Mouse (Mus musculus) neural tube, embryonic 11.5 days (tissue): ENCODE results near the gene Plekhg5. TPM values are rescaled to one million over a fixed set of nuclear protein-coding genes. Genes with fewer than 3 reads are reported as not detected.

Experiments
- ATAC-seq: fragments of 200-750 bp; cut with Nextera tagmentation; 2 replicates; pipeline ENCODE4 v1.8.0; 2017; ENCODE audit warnings: moderate number of reproducible peaks, mild to moderate bottlenecking, moderate TSS enrichment, moderate library complexity; ENCODE audit not compliant: insufficient read depth, low FRiP score, low TSS enrichment
- DNase-seq: peaks from one replicate; pipeline ENCODE4 v3.0.0-alpha.2; 2015; ENCODE audit warnings: low spot score
- H3K27ac ChIP-seq: fragments of 300-500 bp; sonication (generic); 2 replicates; pipeline ENCODE4 v1.5.1; 2014; ENCODE audit warnings: low read depth, mild to moderate bottlenecking, low read length
- H3K27me3 ChIP-seq: fragments of 300-500 bp; sonication (generic); 2 replicates; pipeline ENCODE4 v1.6.1; 2014; ENCODE audit warnings: mild to moderate bottlenecking, low read length, mixed read lengths; ENCODE audit not compliant: control insufficient read depth, insufficient read depth
- H3K36me3 ChIP-seq: fragments of 300-500 bp; sonication (generic); 2 replicates; pipeline ENCODE4 v1.6.1; 2014; ENCODE audit warnings: mild to moderate bottlenecking, low read length, moderate library complexity, mixed read lengths; ENCODE audit not compliant: control insufficient read depth, insufficient read depth
- H3K4me1 ChIP-seq: fragments of 300-500 bp; sonication (generic); 2 replicates; pipeline ENCODE4 v1.6.1; 2014; ENCODE audit warnings: low read length, mixed read lengths; ENCODE audit not compliant: control insufficient read depth, insufficient read depth
- H3K4me2 ChIP-seq: fragments of 300-500 bp; sonication (generic); 2 replicates; pipeline ENCODE4 v1.6.1; 2014; ENCODE audit warnings: low read depth, mild to moderate bottlenecking, moderate library complexity
- H3K4me3 ChIP-seq: fragments of 300-500 bp; sonication (generic); 2 replicates; pipeline ENCODE4 v1.5.1; 2014; ENCODE audit warnings: low read depth, low read length
- H3K9ac ChIP-seq: fragments of 300-500 bp; sonication (generic); 2 replicates; pipeline ENCODE4 v1.6.1; 2014; ENCODE audit warnings: mild to moderate bottlenecking, low read length
- H3K9me3 ChIP-seq: fragments of 300-500 bp; sonication (generic); 2 replicates; pipeline ENCODE4 v1.6.1; 2016; ENCODE audit warnings: low read length; ENCODE audit not compliant: control insufficient read depth
- WGBS: fragments of 180-500 bp; shearing (Covaris S2); extraction: QIAGEN DNeasy Blood & Tissue Kit; methylation state at CpG from one replicate; pipeline ENCODE4 v1.1.7; 2014; 5-methylcytosine and 5-hydroxymethylcytosine counted together
- polyA plus RNA-seq: library from polyadenylated mRNA; unstranded; fragments of >200 nt; fragmentation: Nextera tagmentation; extraction: Ambion mirVana; gene quantifications from 2 replicates; pipeline ENCODE4 v1.2.1, GENCODE M21; 2014

Gene Plekhg5
- polyA plus RNA-seq, 1 experiment from 2014 or later, result 7.2 TPM

DNA sequence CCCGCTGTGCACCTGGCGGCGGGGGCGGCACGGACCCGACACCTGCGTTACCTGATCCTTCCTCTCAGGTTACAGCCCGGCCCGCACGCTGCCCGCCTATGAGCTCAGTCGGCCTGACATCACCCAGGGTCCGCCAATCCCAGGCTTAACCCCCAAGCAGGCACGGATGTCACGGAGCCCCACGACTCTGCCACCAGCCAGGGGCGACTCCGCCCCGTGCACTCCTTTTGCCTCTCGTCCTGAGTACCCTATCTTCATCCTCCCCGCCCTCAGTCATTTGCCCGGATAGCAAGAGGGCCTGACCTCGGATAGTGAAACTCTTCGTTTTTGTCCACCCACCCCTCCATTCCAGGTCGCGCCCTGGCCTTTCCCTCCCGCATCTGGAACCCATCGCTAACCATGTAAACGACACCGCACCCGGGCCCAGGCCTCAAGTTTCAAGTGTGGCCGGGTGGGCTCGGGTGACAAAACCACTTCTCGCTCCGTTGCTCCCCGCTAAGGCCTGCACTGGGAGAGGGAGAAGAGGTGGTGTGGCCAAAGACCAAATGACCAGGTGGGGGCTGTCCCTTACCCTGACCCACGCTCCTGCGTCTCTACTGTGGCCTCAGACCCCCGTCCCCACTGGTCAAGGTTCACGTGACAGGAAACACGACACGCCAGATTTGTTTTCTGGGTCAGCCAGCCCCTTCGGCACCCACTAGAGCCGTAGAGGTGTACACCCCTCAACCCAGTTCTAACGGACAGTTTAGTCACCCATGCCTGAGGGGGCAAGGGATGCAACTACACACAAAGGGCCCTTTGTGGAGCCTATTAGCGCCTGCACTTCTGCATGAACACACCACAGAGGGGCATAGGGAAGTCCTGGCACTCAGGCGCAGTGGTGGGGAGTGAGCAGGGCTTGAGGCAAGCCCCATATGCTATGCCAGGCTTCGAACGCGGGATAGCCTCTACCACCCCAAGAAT lies 59.8 kb downstream of the Plekhg5 start:
- DNase-seq (peak; percentile 30), ATAC-seq (no peak)
- Histone ChIP-seq H3K4me3 (peak overlapping the region; percentile 25; the same call in 1 of the 2 replicates), H3K4me2 (peak overlapping the region; percentile 16), H3K9ac (no peak overlapping the region), H3K9me3 (no peaks in the 10 kb centered on the region), H3K27me3 (peaks cover 77% of the 10 kb centered on the region), H3K27ac (no peak overlapping the region), H3K4me1 (peaks cover 4% of the 10 kb centered on the region), H3K36me3 (no peaks in the 10 kb centered on the region)
- WGBS, result 2% methylated on average over 50 of the region's 50 CpGs

DNA sequence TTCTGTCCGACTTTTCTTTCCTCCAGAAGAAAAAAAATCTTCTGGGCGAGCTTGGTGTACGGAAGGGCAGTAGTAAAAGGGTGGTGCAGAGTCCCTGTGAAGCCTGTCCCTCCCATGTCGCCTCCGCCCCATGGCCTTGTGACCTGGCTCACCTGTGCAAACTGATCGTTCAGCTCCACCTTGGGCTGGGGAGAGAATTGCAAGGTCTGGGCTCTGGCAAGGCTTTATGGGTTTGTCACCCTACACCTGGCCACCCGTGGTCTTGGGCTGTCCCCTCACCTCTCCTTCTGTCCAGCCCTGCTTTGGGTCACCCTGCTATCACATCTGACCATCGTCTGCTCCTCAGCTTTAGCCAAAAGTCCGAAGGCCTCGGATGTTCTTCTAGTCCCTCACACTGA lies 60.5 kb downstream of the Plekhg5 start:
- WGBS, result 23% methylated on average over 10 of the region's 10 CpGs
- no peak overlapping the region for H3K9ac ChIP-seq
- no peak for ATAC-seq

DNA sequence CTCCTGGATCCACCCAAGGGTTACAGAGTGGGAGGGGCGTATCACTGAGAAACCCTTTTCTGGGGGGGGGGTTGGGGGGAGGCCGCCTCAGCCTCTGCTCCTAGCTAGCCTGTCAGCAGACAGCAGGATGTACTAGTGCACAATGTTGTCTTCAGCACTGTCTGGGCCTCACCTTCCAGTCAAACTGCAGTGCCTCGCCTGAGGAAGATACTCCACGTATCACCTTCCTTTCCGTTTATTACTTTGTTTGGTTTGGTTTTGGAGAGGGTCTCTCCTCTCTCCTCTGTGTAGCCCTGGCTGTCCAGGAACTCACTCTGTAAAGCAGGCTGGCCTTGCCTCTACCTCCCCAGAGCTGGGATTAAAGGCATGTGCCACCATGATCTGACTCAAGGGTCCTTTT lies 60.9 kb downstream of the Plekhg5 start:
- DNase-seq, result no peak
- Histone ChIP-seq H3K36me3 (no peaks in the 10 kb centered on the region), H3K4me3 (no peak overlapping the region), H3K9ac (no peak overlapping the region), H3K27ac (no peak overlapping the region), H3K27me3 (peaks cover 66% of the 10 kb centered on the region), H3K4me2 (no peak overlapping the region), H3K9me3 (no peaks in the 10 kb centered on the region), H3K4me1 (peaks cover 4% of the 10 kb centered on the region)
- ATAC-seq, result no peak
- WGBS, result 47% methylated on average over 5 of the region's 5 CpGs

More for the DNA sequence above, 60.5 kb downstream of the Plekhg5 start:
- H3K27ac ChIP-seq, result no peak overlapping the region
- peaks cover 71% of the 10 kb centered on the region for H3K27me3 ChIP-seq
- H3K4me1 ChIP-seq, result peaks cover 4% of the 10 kb centered on the region
- no peak overlapping the region for H3K4me3 ChIP-seq
- no peak for DNase-seq
- H3K36me3 ChIP-seq, result no peaks in the 10 kb centered on the region
- H3K4me2 ChIP-seq, result no peak overlapping the region
- no peaks in the 10 kb centered on the region for H3K9me3 ChIP-seq

DNA sequence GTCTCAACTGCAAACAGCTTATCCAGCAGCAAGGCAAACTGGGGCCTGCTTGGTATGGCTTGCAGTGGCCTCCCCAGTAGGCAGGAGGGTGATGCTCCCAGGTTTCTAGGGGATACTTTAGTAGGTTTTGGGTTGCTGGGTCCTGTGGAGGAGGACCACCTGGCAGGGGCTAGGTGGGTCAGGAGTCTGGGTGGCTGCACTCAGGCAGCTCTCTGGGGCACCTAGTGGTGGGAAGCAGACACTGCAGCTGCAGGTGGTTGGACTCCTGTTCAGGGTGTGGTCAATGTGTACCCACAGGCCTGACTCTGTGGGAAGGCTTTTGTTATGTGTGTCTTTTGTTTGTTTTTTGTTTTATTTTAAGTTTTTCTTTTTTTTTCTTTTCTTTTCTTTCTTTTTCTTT lies 62.2 kb downstream of the Plekhg5 start:
- Histone ChIP-seq H3K36me3 (no peaks in the 10 kb centered on the region), H3K4me2 (no peak overlapping the region), H3K9ac (no peak overlapping the region), H3K4me1 (peaks cover 4% of the 10 kb centered on the region), H3K4me3 (no peak overlapping the region), H3K27ac (no peak overlapping the region), H3K9me3 (no peaks in the 10 kb centered on the region), H3K27me3 (peaks cover 58% of the 10 kb centered on the region)
- ATAC-seq (no peak), DNase-seq (peak; percentile 53)

DNA sequence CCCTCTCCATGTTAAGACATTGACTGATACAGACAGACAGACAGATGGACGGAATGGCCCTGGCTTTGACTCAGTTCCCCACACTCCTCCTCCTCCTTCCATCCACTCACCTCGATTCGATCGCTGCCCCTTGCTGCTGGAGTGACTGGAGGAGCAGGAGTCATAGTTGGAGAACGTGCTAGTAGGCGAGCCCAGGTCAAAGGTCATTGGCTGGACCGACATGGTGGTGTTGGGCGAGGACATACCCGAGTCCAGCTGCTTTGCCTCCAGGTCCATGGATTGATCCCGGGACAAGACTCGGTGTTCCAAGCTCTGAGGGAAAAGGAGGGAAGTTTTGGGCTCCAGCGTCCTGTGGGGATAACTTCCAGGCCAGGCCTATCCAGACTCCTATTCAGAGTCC lies 63.1 kb downstream of the Plekhg5 start:
- ATAC-seq (no peak), DNase-seq (no peak)
- no peaks in the 10 kb centered on the region for H3K9me3 ChIP-seq
- no peaks in the 10 kb centered on the region for H3K36me3 ChIP-seq
- peaks cover 4% of the 10 kb centered on the region for H3K4me1 ChIP-seq
- H3K27ac ChIP-seq, result no peak overlapping the region
- H3K4me3 ChIP-seq, result no peak overlapping the region
- no peak overlapping the region for H3K9ac ChIP-seq
- no peak overlapping the region for H3K4me2 ChIP-seq
- H3K27me3 ChIP-seq, result peaks cover 50% of the 10 kb centered on the region
- WGBS, result 82% methylated on average over 12 of the region's 12 CpGs

DNA sequence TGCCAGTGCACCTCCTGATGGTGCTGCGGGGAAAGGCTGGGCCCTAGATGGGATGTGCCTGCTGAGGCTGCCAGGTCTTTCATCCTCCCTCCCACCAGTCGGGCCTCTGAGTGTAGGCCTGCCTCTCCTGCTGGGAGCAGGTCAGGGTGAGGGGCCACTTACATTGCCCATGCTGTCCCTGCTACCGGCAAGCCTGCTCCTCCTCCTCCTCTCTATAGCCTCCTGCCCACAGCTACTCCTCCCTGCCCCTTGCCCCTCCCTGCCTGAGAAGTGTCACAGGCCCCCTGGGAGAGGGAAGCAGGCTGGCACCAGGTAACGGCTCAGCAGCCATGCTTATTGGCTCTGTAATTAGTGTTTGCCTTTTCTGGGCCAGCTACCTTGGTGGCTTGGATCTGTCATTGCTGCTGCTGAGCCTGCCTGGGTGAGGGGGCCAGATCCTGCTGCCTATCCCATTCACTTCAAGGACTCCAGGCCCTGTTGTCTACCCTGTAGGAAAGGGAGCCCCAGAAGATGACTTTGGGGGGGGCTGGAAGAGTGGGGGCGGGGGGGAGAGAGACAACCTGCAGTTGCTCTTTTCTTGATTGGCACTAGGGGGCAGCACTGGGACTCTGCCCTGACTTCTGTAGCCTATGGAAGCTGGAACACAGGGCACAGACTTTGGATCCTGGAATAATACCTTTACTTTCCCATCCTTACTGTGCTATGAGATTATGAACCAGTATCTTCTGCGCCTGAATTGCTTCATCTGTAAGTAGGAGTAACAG lies 64.0 kb downstream of the Plekhg5 start:
- Histone ChIP-seq H3K4me3 (no peak overlapping the region), H3K4me1 (no peaks in the 10 kb centered on the region; the same call in 1 of the 2 replicates), H3K9ac (no peak overlapping the region), H3K9me3 (no peaks in the 10 kb centered on the region), H3K4me2 (no peak overlapping the region), H3K36me3 (no peaks in the 10 kb centered on the region), H3K27me3 (peaks cover 40% of the 10 kb centered on the region), H3K27ac (no peak overlapping the region)
- 35% methylated on average over 6 of the region's 6 CpGs for WGBS
- ATAC-seq, result no peak
- DNase-seq, result no peak

DNA sequence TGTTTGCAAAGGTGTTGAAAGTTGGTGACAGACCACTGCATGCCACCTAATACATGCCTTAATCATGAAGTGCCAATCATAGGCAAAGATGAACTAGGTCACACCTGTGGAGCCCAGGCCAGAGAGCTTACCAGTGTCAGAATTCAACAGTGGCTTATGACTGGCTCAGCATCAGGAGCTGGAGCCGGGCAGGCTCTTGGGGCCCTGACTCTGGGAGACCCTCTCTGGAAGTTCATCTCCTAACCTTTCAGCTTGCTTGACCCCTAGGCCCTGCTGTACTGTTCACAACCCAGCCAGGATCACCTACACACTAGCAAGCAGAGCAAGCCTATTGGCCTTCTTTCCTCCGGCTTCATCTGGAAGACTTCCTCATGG lies 64.6 kb downstream of the Plekhg5 start:
- H3K27me3 ChIP-seq, result peaks cover 38% of the 10 kb centered on the region
- no peak overlapping the region for H3K4me3 ChIP-seq
- no peaks in the 10 kb centered on the region for H3K9me3 ChIP-seq
- 78% methylated on average over 2 of the region's 2 CpGs for WGBS
- no peak overlapping the region for H3K9ac ChIP-seq
- no peak overlapping the region for H3K27ac ChIP-seq
- no peak overlapping the region for H3K4me2 ChIP-seq
- DNase-seq, result no peak
- H3K4me1 ChIP-seq, result no peaks in the 10 kb centered on the region
- H3K36me3 ChIP-seq, result no peaks in the 10 kb centered on the region
- no peak for ATAC-seq

DNA sequence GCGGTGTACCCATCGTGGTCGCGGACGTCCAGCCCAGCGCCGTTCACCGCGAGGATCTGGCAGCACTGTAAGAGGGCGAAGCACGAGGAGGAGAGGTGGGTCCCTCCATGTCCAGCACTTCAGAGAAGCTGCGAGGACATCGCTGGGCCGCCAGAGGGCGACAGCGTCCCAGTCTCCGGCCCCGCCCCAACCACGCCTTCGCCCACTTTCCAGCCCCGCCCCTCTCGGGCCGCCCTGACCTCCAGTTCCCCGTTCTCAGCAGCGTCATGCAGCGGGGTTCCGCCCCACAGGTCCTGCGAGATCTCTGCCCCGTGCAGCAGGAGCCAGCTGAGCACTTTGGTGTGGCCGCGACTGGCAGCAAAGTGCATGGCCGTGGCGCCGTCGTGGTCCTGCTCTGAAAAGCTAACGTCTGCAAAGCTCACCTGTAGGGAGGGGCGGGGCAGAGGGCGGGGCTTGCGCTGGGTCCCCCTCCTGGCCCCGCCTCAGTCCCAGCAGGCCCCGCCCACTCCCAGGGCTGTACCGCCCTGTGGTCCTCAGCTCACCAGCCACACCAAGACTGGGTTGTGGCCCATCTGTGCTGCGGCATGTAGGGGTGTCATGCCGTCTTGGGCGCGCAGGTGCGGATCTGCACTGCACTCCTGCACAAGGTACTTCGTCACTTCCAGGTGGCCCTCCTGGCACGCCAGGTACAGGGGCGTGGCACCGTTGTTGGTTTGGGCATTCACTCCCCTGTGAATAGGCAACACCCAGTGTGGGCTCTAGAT lies 66.4 kb downstream of the Plekhg5 start:
- WGBS, result 2% methylated on average over 49 of the region's 51 CpGs
- ATAC-seq (peak; percentile 77), DNase-seq (peak; percentile 87)
- Histone ChIP-seq H3K9ac (no peak overlapping the region), H3K27ac (no peak overlapping the region), H3K27me3 (peaks cover 21% of the 10 kb centered on the region), H3K4me1 (no peaks in the 10 kb centered on the region), H3K4me3 (peak overlapping the region; percentile 31), H3K36me3 (no peaks in the 10 kb centered on the region), H3K4me2 (peak overlapping the region; percentile 54), H3K9me3 (no peaks in the 10 kb centered on the region)
